Mouse (Mus musculus): Measurements from ENCODE around the gene Taf10.
"Not testable (repeated sequence)": the region's sequence is repeated elsewhere in the genome, so short reads cannot be mapped to it uniquely, and the experiment has no call there.

The Taf10 gene

DNA sequence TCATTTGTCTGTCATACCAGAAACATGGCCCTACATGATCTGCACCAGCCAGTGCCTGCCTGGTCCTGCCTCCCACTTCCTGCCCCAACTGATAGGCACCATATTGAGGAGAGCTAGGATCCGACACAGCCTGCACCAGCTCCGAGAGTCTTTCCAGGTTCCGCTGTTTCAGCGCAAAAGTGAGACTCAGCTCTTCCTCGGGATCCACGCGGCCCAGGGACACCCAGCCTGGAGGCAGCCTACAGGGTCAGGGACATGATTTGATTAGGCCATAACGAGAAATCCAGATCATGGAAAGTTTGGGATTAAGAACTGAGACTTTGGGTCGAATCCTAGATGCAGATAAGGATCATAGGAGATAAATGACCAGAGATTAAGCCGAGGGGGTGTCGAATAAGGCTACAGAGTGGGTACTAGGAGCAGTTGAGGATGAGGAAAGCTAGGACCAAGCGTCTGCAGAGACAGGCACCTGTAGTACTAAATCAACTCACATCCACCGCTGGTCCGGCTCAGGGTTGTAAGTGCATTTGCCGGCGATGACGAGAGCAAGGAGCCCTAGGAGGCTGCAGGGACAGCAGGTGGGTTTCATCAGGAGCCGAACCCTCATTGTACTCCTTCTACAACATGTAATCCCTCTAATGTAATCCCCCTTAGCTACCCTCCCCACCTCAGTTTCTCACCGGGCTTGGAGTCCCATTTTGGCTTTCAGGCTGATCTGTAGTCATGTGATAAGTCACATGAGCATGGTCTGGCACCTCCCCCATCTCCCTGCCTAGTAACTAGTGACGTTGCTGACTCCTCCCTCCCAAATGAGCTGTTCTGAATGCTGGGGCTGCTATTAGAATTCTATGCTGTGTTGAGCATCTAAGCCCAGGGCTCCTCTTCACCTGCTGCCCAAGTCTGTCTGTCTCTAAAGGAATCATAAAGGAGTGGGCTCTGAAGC, 7.6 kb upstream of the Taf10 start, which contains the start of gene Tpp1:
Gene Tpp1, minus strand, starts transcription at position 745 of the 943 bp plus-strand sequence.
- peak; percentile 92 for DNase-seq

DNA sequence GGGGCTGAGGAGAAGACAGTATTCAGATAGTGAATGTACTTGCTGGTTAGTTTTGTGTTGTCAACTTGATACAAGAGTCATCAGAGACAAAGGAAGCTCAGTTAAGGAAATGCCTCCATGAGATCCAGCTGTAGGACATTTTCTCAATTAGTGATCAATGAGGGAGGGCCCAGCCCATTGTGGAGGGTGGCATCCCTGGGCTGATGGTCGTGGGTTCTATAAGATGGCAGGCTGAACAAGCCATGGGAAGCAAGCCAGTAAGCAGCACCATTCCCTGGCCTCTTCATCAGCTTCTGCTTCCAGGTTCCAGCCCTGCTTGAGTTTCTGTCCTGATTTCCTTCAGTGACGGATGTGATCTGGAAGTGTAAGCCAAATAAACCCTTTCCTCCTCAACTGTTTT, 3.6 kb upstream of the Taf10 start:
- no peak for DNase-seq

DNA sequence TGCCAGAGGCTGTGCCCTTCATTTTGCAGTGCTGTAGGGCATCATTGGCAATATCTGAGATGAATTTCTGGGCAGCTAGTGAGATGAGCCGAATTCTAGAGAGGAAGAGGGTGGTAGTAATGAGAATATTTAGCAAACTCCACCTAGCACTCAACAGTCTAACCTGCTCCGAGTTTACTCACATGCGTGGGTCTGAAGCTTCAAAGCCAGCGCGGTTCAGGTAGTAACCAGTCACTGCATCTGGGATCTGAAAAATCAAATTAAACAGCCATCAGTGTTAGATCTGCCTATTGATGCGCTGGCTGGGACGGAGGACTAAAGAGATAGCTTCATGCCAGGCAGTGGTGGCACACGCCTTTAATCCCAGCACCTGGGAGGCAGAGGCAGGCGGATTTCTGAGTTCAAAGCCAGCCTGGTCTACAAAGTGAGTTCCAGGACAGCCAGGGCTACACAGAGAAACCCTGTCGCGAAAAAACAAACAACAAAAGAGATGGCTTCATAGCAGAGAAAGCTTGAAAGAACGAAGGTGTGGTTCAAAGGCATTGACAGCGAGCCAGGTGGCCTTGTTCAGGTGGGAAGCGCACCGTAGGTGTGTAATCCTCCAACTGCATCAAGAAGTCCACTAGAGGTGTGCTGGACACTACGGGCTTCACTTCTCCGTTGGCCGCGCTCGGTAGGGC, 775 bp downstream of the Taf10 start:
- not testable (repeated sequence) for DNase-seq

DNA sequence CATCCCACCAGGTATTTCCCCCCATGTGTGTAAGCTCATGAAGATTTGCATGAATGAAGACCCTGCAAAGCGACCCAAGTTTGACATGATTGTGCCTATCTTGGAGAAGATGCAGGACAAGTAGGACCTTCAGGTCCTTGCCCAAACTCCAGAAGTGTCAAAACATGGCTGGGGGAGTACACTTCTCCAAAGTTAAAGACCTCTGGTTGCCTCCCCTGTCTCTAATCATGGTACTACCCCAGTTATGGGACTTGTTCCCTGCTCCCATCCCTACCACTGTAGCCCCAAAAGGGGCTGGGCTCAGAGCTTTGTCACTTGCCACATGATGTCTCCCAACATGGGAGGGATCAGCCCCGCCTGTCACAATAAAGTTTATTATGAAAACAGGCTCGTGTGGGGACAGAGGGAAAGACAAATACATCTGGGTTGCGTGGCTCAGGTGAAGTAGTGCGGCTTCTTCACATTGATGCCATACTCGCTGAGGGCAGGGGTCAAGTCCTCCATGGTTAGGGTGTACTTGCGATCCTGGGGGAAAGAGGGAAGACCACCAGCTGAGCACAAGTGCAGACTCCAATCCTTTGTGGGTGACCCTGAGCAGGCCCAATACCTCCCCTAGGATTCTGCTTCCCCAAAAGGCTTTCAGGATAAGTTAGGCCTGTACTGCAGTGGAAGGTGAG, 1.5 kb downstream of the Taf10 start:
- DNase-seq = not testable (repeated sequence)

DNA sequence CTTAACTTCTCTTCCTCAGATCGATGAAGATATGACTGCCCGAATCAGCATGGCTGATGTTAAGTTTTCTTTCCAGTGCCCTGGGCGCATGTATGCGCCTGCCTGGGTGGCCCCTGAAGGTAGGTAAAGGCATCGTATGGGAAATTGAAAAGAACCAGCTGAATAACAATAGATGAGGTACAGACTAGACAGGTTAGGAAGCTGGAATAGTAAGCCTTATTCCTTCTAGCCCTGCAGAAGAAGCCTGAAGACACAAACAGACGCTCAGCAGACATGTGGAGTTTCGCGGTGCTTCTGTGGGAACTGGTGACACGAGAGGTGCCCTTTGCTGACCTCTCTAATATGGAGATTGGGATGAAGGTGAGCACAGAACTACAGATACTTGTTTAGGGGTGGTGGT, 2.2 kb downstream of the Taf10 start:
- no peak for DNase-seq

GRCm38 (mm10) chr7:105740851-105741250, 3.3 kb downstream of the Taf10 start:
- no peak for DNase-seq

- no peak for DNase-seq
Measured at GRCm38 (mm10) chr7:105740089-105740795, 3.9 kb downstream of the Taf10 start.

DNA sequence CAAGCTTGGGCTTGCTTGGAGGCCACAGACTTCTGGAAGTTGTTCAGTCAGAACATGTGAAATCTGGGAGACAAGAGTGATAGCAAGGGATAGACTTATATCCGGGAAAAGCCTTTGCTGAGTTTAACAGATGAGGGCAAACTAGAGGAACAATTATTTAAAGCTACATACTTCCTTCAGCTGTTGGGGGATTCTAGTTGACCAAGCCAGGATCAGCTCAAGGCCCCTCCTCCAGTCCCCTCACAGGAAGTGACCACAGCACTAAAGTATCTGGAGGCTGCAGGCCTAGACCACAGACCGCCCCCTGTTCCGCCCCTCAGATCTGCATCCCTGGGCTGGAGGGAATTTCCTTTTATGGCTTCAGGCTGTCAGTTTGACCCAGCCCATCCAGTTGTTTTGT, 5.2 kb downstream of the Taf10 start:
- peak; percentile 70 for DNase-seq

DNA sequence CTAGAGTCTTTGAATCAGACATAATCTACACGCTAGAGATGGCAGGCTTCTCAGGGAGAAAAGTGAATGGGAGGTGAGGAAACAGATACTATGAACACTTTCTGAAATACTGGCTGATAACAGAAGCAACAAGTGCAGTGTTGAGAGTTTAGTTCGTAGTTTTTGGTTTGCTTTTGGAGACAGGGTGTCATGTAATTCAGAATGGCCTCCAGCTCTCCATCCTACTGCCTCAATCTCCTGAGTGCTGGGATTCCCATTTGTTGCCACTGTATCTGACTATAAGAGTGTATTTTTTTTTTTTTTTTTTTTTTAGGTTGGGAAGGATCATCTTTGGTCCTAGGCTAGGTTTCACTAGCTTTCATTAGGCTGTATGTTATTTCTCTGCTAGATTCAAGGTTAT, 5.9 kb downstream of the Taf10 start:
- no peak for DNase-seq

DNA sequence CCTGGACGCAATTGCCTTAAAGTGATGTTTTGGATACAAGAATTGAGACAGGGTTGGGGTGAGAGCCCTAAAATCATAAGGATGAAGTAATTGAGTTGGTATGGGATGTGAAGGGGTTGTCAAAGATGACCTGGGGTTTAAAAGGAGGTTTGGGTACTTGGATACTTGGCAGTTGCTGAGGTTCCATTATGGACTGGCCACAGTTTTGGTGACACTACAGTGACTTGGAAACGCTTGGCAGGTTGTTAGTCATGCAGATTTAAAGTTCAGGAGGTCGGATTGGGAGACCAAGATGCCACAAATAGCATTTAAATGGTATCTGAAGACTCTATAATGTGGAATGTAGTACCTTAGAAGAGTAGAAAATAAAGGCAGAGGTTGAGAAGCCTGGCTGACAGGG, 6.5 kb downstream of the Taf10 start:
- no peak for DNase-seq

- DNase-seq = peak; percentile 46
Measured at GRCm38 (mm10) chr7:105736911-105737521, 7.1 kb downstream of the Taf10 start, which contains the start of gene Rrp8. Gene Rrp8, minus strand, starts transcription at chr7:105737385.

DNA sequence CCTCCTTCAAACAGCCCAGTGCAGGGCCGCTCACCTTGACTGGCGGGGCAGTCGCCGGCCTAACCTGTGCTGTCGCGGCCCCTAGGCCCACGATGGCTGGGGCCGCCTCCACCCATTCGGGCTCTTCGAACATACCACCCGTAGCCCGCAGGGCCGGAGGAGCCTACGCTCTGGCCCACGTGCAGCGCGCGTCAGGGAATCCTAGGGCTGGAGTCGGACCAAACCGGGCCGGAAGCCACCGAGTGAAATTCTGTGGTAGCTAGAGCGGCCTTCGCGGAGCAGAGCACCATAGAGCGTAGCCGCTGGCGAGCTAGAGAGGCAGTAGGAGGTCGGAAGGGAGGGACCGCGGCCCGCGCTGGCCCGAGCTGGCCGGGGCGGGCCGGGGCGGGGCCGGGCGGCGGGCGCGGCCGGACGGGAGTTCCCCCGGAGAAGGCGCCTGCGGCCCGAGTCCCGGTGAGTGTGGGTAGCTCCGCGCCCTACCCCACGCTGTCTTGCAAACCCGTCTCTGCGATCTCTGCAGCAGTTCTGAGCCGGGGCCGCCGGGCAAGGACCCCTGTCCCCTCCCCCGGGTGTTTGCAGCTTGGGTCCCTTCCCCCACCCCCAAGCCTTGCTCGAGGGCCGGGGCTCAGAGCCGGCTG, 7.8 kb downstream of the Taf10 start, which contains the start of gene Ilk:
Gene Ilk, plus strand, starts transcription at position 329 of the 638 bp plus-strand sequence.
- peak; percentile 94 for DNase-seq

DNA sequence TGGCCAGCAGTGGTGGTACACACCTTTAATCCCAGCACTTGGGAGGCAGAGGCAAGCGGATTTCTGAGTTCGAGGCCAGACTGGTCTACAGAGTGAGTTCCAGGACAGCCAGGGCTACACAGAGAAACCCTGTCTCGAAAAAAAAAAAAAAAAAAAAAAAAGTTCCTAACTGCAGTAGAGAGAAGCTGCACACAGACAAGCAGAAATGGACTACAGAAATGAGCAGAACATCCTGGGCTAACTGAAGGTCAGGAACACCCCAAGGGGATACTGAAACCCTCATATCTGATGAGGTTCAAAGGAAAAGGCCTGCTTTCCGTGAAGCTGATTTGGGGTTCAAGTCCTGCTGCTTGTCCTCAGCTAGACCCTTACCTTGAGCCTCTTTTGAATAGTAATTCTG, 8.7 kb downstream of the Taf10 start:
- DNase-seq = not testable (repeated sequence)

- DNase-seq = no peak
Measured at GRCm38 (mm10) chr7:105734826-105735225, 9.3 kb downstream of the Taf10 start.

- no peak for DNase-seq
Measured at GRCm38 (mm10) chr7:105733836-105734235, 10.3 kb downstream of the Taf10 start.

DNA sequence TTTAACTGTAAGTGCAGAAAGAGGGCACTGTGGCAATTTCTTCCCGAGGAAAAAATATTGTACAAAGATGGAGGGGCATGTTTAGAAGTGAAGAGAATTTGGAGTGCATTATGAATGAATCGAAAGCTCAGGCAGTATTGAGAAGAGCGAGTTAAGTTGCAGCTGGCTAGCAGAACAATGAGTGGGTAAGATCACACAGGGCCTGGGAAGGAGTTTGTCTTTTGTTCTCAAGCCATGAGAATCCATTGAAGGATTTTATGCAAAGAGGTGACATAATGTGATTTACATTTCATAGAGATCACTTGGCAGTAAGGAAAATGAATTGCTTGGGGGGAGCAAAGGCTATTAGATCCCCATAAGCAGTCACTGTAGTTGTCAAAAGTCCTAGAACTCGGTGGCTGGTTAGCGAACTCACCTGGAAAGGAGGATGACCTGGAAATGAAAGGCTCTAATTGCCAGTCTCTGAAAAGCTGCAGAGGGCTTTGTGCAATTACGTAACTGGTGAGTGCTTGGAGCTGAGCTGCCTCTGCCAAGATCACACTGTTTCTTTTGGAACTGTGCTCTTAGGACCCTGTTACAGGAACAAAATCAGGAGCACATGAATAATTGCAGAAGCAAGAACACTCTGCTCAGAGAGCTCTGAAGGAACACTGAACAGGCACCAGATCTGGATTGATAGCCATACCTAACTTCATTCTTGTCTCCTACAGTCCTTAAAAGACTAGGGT, 15.3 kb downstream of the Taf10 start:
- no peak for DNase-seq

DNA sequence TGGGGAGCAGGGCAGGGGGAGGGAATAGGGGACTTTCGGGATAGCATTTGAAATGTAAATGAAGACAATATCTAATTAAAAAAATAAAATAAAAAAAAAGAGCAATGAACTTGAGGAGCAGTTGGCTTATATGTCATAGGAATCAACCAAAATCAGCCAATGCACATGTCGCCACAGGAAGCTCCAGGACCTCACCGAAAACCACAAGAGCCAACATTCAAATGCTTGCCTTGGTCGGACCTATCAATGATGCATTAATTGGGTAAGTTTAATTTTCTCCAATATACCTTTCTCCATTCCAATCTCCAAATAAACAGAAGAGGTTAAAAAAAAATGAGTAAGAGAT, 17.2 kb downstream of the Taf10 start:
- DNase-seq = no peak

DNA sequence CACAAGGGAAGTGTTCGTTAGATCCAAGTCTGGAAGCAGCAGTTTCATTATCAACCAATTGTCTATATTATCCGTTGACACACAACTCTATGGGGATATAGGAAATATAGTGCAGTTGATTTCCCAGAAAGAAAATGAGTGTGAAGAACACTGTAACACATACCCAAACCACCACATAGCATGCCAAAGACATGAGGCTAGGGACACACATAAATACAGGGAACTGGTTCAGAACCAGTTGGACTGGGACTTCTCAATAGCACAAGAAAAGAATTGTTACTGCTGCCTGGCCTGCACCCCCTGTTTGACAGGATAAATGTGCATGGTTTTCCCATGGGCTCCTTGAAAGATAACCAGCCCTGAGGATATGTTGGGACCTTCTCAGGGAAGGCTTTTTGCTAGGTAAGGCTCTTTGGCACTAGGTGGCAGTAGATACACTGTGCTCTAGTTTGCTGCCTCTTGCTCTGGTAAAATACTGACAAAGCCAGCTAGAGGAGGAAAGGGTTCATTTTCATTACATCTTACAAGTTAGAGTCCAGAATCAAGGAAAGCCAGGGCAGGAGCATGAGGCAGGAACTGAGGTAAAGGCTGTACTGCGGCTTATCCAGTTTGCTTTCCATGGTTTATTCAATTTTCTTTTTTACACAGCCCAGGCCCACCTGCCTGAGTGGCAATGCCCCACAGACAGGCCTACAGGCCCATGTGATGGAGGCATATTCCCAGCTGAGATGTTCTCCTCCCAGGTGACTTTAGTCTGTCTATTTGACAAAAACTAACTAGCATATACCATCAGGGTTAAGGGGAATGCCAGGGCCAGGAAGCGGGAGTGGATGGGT, 17.8 kb downstream of the Taf10 start:
- peak; percentile 57 for DNase-seq

GRCm38 (mm10) chr7:105721916-105722315, 22.2 kb downstream of the Taf10 start:
- no peak for DNase-seq

GRCm38 (mm10) chr7:105715366-105715765, 28.8 kb downstream of the Taf10 start:
- DNase-seq = no peak
